Mouse (Mus musculus) heart, adult 2 months (tissue): Measurements from ENCODE around the gene Usp29.

Experiments
- CTCF ChIP-seq: fragments of 200-600 bp; IDR thresholded peaks from 2 replicates; pipeline ENCODE4 v1.8.1; 2022; ENCODE audit warnings: antibody characterized with exemption, mild to moderate bottlenecking, moderate library complexity
- EP300 ChIP-seq: fragments of 200-500 bp; IDR thresholded peaks from 2 replicates; pipeline ENCODE4 v1.6.1; 2011; ENCODE audit warnings: low read depth, low read length, control low read depth; ENCODE audit not compliant: insufficient read depth
- POLR2A ChIP-seq: fragments of 200-500 bp; IDR thresholded peaks from 2 replicates; pipeline ENCODE4 v1.6.1; 2011; ENCODE audit warnings: mild to moderate bottlenecking, low read depth, low read length, control low read depth; ENCODE audit not compliant: insufficient read depth

DNA sequence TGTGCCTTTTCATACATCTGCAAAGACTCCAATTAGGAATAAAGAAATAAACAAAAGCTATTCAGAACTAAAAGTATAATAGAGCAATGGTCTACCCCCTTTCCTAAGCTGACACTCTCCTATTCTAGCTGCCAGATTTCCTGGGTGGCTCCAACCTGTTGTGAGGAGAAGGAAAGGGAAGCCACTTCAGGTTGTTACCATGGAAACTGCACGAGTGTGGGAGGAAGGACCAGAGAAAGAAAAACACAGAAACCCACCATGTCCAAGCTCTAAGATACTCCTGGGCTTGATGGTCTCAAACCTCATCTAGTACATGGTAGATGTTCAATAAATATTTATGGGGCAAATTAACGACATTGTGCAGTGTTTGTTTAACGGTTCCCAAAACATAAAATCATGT is 160.8 kb downstream of the Usp29 start:
- TF ChIP-seq CTCF (no peak), POLR2A (no peak), EP300 (no peak)
